Mouse (Mus musculus) c-Kit-positive CD71-negative TER-119-negative erythroid progenitor cells, embryonic 14.5 days (primary cell): ENCODE data around the gene Tenm4.

Experiments
- DNase-seq: peaks from one replicate; pipeline ENCODE4 v3.0.0-alpha.2; 2013; ENCODE audit warnings: low read depth

Gene Tenm4

DNA sequence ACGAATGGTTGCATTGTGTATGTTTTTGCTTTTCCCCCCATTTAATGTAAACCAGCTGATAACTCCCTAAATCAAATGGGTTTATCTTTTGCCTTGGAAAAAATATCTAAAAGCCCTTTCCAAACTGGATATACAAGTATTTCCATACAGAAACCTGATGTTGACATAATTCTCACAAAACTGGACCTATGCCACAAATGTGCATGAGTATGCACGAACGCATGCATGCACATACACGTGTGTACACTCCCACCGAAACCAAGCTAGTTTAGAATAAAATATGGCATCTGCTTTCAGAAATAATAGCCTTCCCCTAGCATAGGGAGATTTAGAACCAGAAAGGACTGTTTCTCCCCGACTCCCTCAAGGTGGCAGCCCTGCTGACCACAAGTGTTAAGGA, 569.6 kb downstream of the Tenm4 start:
- no peak for DNase-seq

DNA sequence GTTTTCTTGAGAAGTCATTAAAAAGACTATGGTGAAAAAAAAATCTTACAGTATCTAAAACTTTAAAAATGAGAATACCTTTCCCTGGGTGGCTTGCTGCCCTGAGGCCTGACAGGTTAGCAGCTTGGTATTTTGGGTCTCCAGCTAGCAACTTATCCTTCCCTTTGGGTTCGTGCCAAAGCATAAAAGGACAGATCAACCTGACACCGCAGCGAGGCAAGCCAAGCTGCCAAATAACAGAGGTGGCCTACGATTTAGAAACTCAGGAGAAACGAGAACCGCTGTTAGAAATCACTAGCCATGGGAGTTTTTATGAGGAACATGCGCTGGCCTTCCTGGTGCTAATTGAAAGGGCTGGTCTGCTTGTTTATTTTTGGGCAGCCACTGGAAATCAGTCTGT, 571.2 kb downstream of the Tenm4 start:
- no peak for DNase-seq

DNA sequence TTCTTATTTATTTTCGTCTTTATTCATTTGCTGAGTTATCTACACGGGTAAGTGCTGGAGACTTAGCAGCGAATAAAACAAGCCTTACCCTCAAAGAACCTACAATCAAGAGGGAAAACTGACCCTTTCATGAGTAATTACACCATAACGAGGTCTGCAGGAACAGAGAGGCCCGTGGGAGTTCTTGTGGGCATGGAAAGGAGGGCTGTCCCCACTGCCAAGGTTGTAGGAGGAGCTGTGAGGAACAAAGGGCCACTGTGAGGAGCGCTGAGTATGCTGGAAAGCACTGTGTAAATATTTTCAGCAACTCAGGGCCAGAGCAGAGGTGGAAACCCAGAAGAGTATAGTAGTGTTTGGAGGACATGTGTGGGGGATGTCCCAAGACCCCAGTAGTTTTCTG, 574.9 kb downstream of the Tenm4 start:
- DNase-seq: no peak

DNA sequence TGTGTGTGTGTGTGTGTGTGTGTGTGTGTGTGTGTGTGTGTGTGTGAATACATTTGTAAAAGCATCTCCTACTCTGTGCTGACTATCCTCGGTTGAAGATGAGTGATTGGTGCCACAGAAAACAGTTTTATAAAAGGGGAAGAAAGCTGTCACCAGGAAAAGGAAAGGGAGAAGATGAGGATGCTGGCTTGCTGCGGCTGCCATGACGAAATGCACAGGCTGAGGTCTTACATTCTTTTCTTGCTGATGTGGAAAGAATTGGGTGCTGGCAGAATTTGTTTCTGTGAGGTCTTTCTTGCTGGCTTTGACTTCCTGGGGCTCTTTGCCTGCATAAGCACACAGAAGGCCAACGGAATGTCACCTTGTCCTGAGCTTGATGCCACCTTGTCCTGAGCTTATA, 575.7 kb downstream of the Tenm4 start:
- no peak for DNase-seq

DNA sequence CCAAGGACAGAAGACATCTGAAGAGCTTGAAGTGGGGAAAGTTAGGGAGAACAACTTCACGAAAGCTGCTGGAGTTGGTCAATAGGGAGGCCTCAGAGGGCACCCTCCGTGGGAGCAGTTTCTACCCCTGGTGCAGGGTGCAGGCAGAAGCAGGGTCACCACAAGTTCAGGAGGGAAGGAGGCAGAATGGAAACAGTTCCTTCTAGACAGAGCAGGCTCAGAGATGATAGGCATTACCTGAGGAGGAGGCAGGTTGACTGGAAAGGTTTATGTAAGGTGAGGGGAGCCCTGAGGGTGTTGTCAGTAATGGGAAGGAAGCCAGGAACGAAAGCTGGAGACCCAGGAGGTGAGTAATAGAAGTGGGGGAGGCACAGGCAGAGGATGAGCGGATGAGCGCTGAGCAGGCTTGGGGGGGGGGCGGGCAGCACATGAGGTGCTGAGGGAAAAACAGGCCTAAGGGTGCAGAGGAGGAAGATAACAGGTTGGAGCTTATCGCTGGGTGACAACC, 577.5 kb downstream of the Tenm4 start:
- no peak for DNase-seq

DNA sequence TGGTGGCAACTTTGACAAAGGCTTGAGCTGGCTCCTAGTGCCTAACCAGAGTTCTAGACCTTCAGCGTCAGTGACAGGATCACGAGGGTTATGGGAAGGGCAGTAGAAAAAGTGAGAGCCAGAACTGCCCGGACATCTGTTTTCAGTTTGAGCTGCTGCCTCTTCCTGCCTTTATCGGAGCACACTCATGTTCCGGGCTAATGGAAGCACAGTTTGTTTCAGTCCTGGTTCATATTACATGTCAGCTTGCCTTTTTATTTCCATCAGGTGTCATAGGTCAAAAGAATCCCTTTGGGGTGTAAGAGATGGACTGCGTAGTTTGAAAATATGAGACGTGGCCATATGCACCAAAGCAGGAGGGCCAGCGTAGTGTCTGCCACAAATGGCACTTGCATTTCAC, 578.7 kb downstream of the Tenm4 start:
- no peak for DNase-seq

DNA sequence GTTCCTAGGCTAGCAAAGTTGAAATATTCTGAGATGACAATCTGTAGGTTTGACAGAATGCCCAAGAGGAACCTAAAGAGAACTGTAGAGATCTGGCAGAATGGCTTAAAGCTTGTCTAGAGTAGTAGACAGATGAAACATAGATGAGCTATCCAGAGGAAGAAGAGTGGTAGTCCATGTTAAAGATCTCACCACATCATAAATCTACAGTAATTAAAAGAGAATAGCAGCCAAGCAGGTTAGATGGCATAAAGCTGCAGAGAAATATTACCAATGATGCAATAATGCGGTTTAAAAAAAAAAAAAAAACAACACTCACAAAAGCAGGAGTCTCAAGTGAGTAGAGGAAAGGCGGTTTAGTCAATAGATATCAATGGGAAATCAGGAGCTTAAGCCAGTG, 580.2 kb downstream of the Tenm4 start:
- no peak for DNase-seq

DNA sequence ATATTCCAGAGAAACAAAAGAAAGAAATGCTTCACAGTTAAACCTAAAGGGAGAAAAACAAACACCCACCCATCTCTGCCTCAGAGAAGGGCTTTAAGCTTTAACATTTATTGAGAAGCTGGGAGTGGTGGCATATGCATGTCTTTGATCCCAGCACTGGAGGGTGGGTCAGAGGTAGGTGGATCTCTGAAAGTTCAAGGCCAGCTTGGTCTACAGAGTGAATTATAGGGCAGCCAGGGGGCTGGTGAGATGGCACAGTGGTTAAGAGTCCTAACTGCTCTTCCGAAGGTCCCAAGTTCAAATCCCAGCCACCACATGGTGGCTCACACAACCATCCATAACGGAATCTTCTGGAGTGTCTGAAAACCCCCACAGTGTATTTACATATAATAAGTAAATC, 581.7 kb downstream of the Tenm4 start:
- no peak for DNase-seq

DNA sequence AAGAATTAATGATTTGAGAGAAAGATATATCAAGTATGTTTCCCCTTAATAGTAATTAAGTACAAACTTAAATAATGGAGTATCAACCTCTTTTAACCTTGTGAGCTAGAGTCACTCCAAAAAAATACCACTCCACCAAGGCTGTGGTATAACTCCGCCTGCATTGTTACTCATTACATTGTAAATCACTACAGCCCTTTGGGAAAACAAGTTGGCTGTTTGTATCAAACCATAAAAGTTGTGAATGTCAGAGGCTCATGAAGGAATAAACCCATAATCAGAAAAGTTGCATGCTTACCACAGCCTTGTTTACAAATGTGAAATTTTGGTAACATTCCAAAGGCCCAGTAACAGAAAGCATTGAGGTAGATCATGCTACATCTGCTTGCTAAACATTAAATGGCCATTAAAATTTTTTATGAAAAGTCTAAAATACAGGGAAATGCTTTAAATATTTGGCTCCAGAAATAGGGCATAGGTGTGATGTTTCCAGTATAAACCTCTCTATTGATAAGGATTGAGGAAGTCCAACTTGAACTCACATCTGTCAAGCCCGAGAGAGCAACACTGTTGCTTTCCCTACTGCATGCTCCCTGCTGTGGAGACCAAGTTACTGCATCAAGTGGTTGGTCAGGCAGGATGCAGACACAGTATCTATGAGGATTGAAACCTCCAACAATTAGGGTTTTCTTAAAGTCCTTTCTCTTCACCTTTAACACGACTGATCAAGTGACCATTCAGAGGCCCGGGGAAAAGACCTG, 582.5 kb downstream of the Tenm4 start:
- no peak for DNase-seq

DNA sequence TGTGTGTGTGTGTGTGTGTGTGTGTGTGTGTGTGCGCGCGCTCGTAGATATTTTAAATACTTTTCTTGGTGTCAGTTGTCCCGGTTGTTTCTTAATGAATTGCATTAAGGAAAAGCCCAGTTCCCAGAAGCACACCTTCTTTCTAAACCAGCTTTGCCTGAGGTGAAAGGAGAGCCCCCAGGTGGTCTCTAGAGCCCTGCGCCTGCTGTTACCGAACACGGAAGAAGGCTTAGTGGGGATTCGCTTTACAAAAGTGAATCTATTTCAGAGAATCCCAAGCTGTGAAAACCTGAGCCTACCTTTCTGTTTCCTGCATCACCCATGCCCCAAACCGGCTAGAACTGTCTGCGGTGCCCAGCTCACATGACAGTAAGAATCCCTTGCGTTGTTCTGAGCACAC, 583.1 kb downstream of the Tenm4 start:
- DNase-seq: no peak

DNA sequence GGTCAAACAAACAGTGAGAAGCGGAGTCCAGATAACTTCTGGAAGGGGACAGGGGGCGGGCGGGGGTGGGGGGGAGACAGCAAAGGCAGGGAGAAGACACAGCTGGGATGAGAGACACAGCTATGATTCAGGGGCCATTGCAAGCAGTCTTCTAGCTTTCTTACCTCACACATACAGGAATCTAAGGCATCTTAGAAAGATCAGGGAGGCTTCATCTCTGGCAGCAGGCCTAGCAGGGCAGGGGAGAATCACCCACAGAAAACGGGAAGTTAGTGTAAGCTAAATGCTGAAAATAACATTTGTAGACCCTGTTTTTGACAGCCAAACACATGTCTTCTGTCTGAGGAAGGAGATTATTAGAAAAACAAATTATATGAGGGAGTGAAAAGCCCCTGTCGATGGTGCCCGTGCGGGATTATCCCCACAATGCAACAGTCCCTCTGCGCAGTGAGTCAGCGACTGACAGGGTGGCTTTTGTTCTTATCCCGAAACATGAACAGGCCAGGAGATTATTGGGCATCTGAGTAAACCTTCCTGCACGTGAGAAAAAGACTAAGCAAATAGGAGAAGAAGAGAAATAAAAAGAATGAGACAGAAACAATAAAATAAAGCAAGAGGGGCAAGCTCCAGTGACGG, 584.5 kb downstream of the Tenm4 start:
- no peak for DNase-seq

DNA sequence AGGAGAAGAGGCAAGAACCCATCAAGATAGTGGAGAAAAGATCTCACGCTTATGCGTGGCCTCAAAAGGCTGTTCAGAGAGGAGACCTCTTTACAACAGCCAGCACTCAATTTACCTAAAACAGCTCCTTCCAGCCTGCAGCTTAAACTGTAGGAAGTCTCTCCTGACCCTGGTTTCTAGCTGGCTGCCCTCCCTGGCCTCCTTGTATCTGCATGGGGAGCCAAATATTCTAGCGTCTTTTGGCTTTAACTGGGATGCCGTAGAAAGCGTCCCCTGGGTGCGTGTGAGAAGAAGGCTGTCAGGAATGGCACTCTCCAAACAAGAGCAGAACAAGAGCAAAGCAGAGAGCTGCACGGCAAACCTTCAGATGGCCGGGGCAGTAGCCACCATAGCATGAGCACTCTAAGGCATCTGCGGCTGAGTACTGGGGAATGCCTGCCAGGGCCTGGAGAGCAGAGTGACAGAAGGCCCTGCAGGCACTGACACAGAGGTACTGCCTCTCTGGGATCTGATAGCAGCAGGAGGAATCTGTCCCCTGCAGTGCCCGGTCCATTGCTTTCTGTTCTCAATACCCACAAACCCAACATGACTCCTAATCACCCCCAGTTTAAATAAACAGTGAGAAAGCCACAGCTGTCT, 585.2 kb downstream of the Tenm4 start:
- no peak for DNase-seq

DNA sequence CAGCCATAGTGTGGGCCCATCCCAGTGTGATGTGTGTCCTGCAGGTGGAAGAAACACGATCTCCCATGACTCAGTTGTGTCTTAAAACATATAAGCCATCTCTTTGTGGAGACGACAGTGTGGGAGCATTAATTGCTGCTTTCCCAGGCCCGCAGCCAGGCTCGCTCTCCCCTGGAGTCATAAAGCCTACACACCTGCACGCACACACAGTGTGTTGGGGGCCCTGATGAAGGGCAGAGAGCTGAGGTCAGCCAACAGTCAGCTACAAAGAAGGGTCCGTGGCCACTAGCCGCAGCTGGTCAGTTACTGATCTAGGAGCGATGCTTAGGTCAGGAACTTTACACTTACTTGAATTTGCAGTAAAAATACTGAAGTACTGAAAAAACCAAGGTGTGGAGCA, 586.0 kb downstream of the Tenm4 start:
- DNase-seq: no peak

DNA sequence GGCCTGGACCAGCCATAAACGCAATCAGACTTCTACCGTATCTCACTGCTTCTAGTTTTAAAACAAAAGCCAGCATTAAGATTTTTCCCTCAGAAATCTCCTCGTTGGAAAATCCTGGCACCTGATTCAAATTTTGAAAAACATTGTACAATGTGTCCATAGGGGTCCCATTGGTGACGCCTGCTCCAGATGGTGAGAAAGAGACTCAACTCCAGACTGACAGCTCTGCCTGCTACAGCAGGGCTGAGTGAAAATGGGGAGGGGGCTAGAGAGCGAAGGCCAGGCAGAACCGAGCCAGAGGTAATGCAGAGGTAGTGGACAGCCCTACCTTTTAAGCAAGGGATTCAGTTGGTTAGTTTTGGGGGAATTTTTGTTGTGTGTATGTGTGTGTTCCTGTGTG, 589.2 kb downstream of the Tenm4 start:
- no peak for DNase-seq

DNA sequence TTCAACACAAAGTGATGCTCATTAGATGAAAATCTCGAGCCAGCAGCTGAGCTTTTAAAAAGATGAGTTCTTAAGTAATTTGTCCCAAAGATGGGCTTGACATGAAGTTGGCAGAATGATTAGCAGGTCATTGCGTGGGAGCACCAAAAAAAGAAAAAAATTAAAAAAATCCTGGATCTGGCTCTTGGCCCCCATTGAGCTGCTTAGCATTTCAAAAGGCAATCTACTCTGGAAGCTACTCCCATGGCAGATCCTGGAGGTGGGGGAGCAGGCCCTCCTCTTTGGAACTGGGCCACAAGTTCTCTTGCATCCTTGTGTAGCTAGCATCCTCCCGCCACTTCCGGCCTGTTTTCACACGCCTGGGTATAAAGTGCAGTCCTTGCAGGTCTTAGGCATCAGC, 590.1 kb downstream of the Tenm4 start:
- DNase-seq: no peak

DNA sequence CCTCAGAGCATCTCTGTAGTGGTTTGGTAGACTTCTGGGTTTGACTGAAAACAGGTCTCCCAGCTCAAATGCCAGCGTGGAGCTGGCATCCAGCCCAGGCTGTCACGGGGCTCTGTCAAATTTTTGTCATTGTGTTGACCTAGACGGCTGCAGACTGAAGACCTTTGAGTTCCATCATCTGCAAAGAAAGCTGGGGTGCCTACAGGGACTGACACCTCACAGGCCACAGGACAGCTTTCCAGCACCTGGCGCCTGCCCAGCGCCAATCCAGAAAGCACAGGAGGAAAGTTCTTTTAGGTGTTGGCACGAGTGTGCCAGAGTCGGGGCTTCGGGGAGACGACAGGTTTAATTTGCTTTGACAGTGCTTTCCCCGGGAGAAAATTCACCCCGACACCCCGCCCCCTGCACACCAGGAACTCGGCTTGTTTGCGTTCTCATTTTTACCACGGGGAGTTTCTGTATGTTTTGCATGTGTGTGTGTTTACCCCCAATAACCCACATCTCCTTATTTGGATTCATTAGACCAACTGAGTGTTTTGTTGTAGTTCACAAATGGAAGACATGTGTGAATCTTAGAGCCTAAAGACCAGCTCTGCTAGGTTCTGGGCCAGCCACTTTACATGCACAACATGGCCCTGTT, 594.4 kb downstream of the Tenm4 start:
- no peak for DNase-seq

DNA sequence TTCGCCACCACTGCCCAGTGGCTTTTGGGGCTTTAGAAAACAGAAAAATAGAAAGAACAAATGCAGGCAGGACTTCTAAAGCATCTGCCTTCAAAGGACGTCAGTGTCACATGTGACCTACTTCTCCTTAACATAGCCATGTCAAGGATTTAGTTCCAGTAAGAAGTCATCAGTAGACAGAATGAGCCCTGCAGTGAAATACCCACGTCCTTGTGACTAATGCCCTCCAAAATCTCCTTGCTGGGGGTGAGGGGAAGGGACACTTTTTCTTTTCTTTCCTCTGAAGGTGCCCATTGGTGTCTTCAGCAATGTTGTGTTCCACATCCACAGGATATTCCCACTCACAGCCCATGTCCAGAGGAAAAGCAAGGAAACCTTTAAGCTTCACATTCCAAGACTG, 596.0 kb downstream of the Tenm4 start:
- no peak for DNase-seq

DNA sequence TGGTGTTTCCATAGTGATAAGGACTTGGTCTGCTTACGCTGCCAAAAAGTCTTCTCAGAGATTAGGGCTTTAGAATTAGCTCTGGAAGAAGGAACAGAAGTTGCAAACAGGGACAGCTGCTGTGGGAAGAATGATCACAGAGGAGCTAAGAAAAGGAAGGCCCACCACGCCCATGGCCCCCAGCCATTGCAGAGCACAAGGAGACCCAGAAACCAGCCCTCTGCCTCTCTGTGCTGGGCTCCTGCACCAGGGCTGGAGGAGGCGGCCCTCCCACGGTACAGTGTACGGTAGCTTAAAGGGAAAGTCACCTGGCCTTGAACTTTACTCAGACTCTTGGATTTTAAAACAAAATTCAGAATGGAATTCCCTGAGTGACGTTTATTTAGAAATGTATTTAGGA, 597.7 kb downstream of the Tenm4 start:
- no peak for DNase-seq

DNA sequence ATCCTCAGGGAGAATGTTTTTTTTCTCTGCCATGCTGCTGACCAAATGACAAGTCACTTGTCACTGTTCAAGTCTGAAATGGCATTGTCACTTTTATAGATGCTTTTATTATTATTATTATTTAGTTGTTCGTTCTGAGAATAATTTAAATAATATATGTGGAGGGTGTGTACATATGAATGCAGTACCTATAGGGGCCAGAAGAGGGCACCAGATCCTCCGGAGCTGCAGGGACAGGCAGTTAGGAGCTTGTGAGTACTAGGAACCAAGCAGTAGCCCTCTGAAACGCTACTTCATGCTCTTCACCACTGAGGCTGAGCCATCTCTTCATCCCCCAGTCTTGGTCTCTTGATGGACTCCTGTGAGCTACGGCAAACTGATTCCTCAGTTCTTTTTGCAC, 598.7 kb downstream of the Tenm4 start:
- no peak for DNase-seq

DNA sequence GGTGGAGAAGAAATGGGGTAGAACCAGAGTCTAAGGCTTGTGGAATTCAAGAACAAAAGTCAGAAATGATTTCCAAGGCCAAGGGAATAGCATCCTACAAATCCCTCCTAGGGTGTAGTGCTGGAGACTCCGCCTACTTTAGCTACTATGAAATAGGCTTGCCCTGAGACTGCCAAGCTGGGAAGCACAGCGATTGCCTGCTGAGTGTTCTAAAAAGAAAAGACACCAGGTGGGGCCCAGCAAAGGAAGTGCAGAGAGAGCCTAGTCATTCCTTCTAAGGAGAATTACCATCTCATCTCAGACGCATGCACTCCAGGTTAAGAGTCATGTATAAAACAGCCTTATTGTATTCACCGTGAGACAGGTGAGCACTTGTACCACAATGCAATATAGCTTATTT, 601.9 kb downstream of the Tenm4 start:
- DNase-seq: no peak

DNA sequence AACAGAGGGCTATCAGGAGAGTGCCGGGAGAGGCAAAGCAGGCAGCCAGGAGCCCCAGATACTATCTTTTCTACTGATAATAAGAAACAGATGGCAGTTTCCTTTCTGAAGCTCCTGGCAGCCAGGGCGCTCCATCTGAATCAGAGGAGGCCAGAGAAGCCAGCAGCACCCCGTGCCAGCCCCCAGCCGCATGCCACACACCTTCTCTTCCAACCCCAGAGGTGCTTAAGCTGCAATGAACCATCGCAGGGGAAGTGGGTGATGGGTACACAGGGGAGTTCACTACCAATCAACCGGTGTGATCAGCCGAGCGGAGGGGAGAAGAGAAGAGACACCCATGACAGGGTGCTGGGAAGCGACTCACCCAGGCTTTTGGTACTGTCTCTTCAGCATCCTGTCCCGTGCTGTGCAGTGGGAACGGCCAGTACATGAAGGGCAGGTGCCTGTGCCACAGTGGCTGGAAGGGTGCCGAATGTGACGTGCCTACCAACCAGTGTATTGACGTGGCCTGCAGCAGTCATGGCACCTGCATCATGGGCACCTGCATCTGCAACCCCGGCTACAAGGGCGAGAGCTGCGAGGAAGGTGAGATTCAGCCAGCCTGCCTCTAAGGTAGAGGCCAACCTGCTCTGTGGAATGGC, 602.7 kb downstream of the Tenm4 start:
- DNase-seq: no peak

DNA sequence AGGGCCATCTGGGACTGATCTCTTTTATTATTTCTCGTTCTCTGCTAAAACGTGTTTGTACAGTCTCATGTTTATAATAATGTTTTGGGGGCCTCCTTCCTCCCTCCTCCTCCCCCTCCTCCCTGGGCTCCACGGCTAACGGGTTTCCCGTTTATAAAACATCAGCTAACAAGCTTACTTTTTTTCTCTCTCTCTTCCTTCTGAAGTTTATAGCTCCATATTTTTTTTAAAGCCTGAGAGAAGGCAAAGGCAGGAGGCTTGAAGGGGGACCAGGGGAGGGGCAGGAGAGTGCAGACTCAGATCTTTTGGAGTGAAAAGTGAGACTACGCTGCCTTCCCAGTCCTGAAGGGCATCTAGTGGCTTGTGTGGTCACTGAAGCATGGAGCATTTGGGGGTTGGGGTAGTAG, 604.0 kb downstream of the Tenm4 start:
- DNase-seq: no peak
